Mouse (Mus musculus) adrenal gland, postnatal 10 days (tissue): Measurements from ENCODE around the gene Mapk9. TPM values are rescaled to one million over a fixed set of nuclear protein-coding genes. Genes with fewer than 3 reads are reported as not detected.
"Not testable (repeated sequence)": the region's sequence is repeated elsewhere in the genome, so short reads cannot be mapped to it uniquely, and the experiment has no call there.

Experiments
- DNase-seq: peaks from one replicate; pipeline ENCODE4 v3.0.0; 2021; ENCODE audit warnings: mixed read lengths
- long read RNA-seq, 2 experiments: library from polyadenylated mRNA; stranded (forward); transcript quantifications; one replicate each; pipeline ENCODE4 v2.0.0; 2021
- total RNA-seq, 2 experiments: library from RNA; stranded (reverse); gene quantifications; 2 replicates each; pipeline ENCODE4 v1.2.3; 2021

Gene Mapk9
- total RNA-seq, result 10 to 100 TPM; 56.4 to 67.8 TPM
- long read RNA-seq, experiment 1, full-length matches to known transcripts, result 41 of 71 reads
- long read RNA-seq, experiment 1, partial matches to known transcripts, result 3 of 71 reads
- long read RNA-seq, experiment 1, other reads (novel, unspliced or antisense), result 27 of 71 reads
- long read RNA-seq, experiment 2, full-length matches to known transcripts, result 26 of 46 reads
- long read RNA-seq, experiment 2, partial matches to known transcripts, result 8 of 46 reads
- long read RNA-seq, experiment 2, other reads (novel, unspliced or antisense), result 12 of 46 reads

- DNase-seq, result peak; percentile 99
Observed at GRCm38 (mm10) chr11:49846401-49847070, at the start of gene Mapk9. Mapk9 (plus strand) TSS chr11:49846751.

- no peak for DNase-seq
Observed at GRCm38 (mm10) chr11:49798931-49799330, 47.6 kb upstream of the Mapk9 start.

- no peak for DNase-seq
Observed at GRCm38 (mm10) chr11:49801516-49801915, 45.0 kb upstream of the Mapk9 start.

- DNase-seq, result no peak
Observed at GRCm38 (mm10) chr11:49803801-49804200, 42.8 kb upstream of the Mapk9 start.

- no peak for DNase-seq
Observed at GRCm38 (mm10) chr11:49806218-49806617, 40.3 kb upstream of the Mapk9 start.

GRCm38 (mm10) chr11:49808946-49809345 lies 37.6 kb upstream of the Mapk9 start:
- DNase-seq, result no peak

GRCm38 (mm10) chr11:49810696-49811095 lies 35.9 kb upstream of the Mapk9 start:
- not testable (repeated sequence) for DNase-seq

- DNase-seq, result peak; percentile 10
Observed at GRCm38 (mm10) chr11:49811099-49811541, 35.4 kb upstream of the Mapk9 start.

- DNase-seq, result no peak
Observed at GRCm38 (mm10) chr11:49811879-49812278, 34.7 kb upstream of the Mapk9 start.

GRCm38 (mm10) chr11:49818869-49819566 lies 27.5 kb upstream of the Mapk9 start:
- DNase-seq, result no peak

GRCm38 (mm10) chr11:49819676-49820075 lies 26.9 kb upstream of the Mapk9 start:
- DNase-seq, result no peak

- no peak for DNase-seq
Observed at GRCm38 (mm10) chr11:49820928-49821327, 25.6 kb upstream of the Mapk9 start.

GRCm38 (mm10) chr11:49821546-49821945 lies 25.0 kb upstream of the Mapk9 start:
- DNase-seq, result no peak

GRCm38 (mm10) chr11:49822337-49822736 lies 24.2 kb upstream of the Mapk9 start:
- DNase-seq, result no peak

GRCm38 (mm10) chr11:49824896-49825295 lies 21.7 kb upstream of the Mapk9 start:
- DNase-seq, result peak; percentile 88

GRCm38 (mm10) chr11:49827243-49827642 lies 19.3 kb upstream of the Mapk9 start:
- DNase-seq, result no peak

GRCm38 (mm10) chr11:49829176-49829745 lies 17.3 kb upstream of the Mapk9 start:
- DNase-seq, result no peak

GRCm38 (mm10) chr11:49831980-49832379 lies 14.6 kb upstream of the Mapk9 start:
- no peak for DNase-seq

GRCm38 (mm10) chr11:49832962-49833361 lies 13.6 kb upstream of the Mapk9 start:
- no peak for DNase-seq

GRCm38 (mm10) chr11:49834248-49834647 lies 12.3 kb upstream of the Mapk9 start:
- DNase-seq, result no peak

- no peak for DNase-seq
Observed at GRCm38 (mm10) chr11:49835257-49835956, 11.1 kb upstream of the Mapk9 start.
